In the genomic region with DNA sequence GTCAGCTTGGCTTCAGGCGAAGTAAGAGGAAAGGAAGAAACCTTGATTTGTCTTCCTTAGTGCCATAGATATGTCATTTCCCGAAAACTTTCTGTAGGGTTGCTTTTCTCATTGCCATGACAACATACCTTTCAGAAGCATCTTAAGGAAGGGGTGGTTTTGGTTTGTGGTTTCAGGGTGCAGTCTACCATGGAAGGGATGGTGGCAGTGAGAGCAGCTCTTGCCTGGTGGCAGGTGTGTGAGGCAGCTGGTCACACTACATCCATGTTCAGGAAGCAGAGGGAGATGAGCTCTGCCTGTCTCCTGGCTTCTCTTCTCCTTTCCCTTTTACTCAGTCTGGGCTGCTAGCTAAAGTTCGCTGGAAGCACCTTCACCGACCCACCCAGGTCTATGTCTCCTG, we compare ENCODE assay signal across 26 mouse cellular contexts. TPM values are rescaled to one million over a fixed set of nuclear protein-coding genes. Genes with fewer than 3 reads are reported as not detected.
"Had no signal": no experiment of that assay in that cellular context is flagged by ENCODE, and none has a peak within 500 bp of the region (broad histone marks: within the 10 kb centered on the region; RNA-seq: fewer than 3 reads in every experiment).

No protein-coding gene starts in this region.

- H3K9me3 ChIP-seq: heart, embryonic 10.5 days; heart, embryonic 12.5 days; hindbrain, embryonic 13.5 days; hindbrain, embryonic 15.5 days; kidney, embryonic 15.5 days; limb, embryonic 13.5 days; limb, embryonic 15.5 days had no signal

- ATAC-seq: hindbrain, postnatal 0 days; intestine, embryonic 16.5 days had no signal

- H3K36me3 ChIP-seq: heart, embryonic 10.5 days; heart, embryonic 12.5 days; hindbrain, embryonic 13.5 days; hindbrain, embryonic 15.5 days; kidney, embryonic 15.5 days; limb, embryonic 13.5 days; limb, embryonic 15.5 days had no signal

- H3K4me1 ChIP-seq: heart, embryonic 10.5 days; heart, embryonic 12.5 days; hindbrain, embryonic 13.5 days; hindbrain, embryonic 15.5 days; kidney, embryonic 15.5 days; limb, embryonic 15.5 days had no signal

- H3K4me2 ChIP-seq: heart, embryonic 12.5 days; hindbrain, embryonic 13.5 days; hindbrain, embryonic 15.5 days; kidney, embryonic 15.5 days; limb, embryonic 13.5 days; limb, embryonic 15.5 days had no signal

- DNase-seq: gastrocnemius, postnatal 10 days; gastrocnemius, postnatal 25 days; heart, adult 18-20 months; heart, postnatal 14 days; heart, postnatal 36 days; kidney, adult 11 months; kidney, adult 2 months; kidney, adult 9 months; kidney, postnatal 14 days; kidney, postnatal 36 days; layer of hippocampus, adult 9-11 months; layer of hippocampus, postnatal 36 days; left cerebral cortex, postnatal 4 days had no signal

- H3K27ac ChIP-seq: heart, embryonic 10.5 days; hindbrain, embryonic 13.5 days; hindbrain, embryonic 15.5 days; hindbrain, postnatal 0 days; kidney, embryonic 15.5 days; kidney, postnatal 0 days; limb, embryonic 13.5 days; limb, embryonic 15.5 days had no signal

- H3K4me3 ChIP-seq: heart, embryonic 10.5 days; heart, embryonic 12.5 days; hindbrain, embryonic 13.5 days; hindbrain, embryonic 15.5 days; kidney, embryonic 15.5 days; limb, embryonic 13.5 days; limb, embryonic 15.5 days had no signal

- H3K27me3 ChIP-seq: heart, embryonic 12.5 days; hindbrain, embryonic 13.5 days; hindbrain, embryonic 15.5 days; kidney, embryonic 15.5 days; limb, embryonic 13.5 days; limb, embryonic 15.5 days had no signal

- H3K9ac ChIP-seq: heart, embryonic 12.5 days; hindbrain, embryonic 13.5 days; hindbrain, embryonic 15.5 days; kidney, embryonic 15.5 days; limb, embryonic 13.5 days; limb, embryonic 15.5 days had no signal

RNA-seq across cellular contexts. Expression of gene Cd109, which starts 26.0 kb away (rescaled TPM):
- total RNA-seq: granulocyte monocyte progenitor cell, adult 5-6 weeks; hematopoietic stem cell, adult 5-6 weeks; liver, adult 2 months had no signal
- polyA plus RNA-seq: liver, adult 2 months had no signal
